Mouse (Mus musculus) hindbrain, embryonic 12.5 days (tissue): ENCODE measurements at regions not wholly inside any gene's neighbourhood (a gene's known extent, or its start where the extent isn't known, plus 50 kb on each side); places are given as distances from the start of the nearest gene placed in this dataset.
A peak's percentile ranks its signal among the peaks of the same experiment; 100 is the strongest.

ENCODE experiments used
- ATAC-seq: fragments of 200-750 bp; cut with Nextera tagmentation; 2 replicates; pipeline ENCODE4 v1.8.0; 2017; ENCODE audit warnings: moderate TSS enrichment; ENCODE audit not compliant: low FRiP score
- H3K27ac ChIP-seq: fragments of 300-500 bp; sonication (generic); 2 replicates; pipeline ENCODE4 v1.5.1; 2016; ENCODE audit warnings: mild to moderate bottlenecking
- H3K27me3 ChIP-seq: fragments of 300-500 bp; sonication (generic); 2 replicates; pipeline ENCODE4 v1.6.1; 2016; ENCODE audit warnings: mild to moderate bottlenecking
- H3K36me3 ChIP-seq: fragments of 300-500 bp; sonication (generic); 2 replicates; pipeline ENCODE4 v1.6.1; 2016; ENCODE audit warnings: mild to moderate bottlenecking
- H3K4me1 ChIP-seq: fragments of 300-500 bp; sonication (generic); 2 replicates; pipeline ENCODE4 v1.6.1; 2016
- H3K4me2 ChIP-seq: fragments of 300-500 bp; sonication (generic); replicated peaks from 2 replicates; pipeline ENCODE4 v1.6.1; 2016; ENCODE audit warnings: mild to moderate bottlenecking
- H3K4me3 ChIP-seq: fragments of 300-500 bp; sonication (generic); 2 replicates; pipeline ENCODE4 v1.5.1; 2016; ENCODE audit warnings: mild to moderate bottlenecking
- H3K9ac ChIP-seq: fragments of 300-500 bp; sonication (generic); 2 replicates; pipeline ENCODE4 v1.6.1; 2016; ENCODE audit warnings: mild to moderate bottlenecking, moderate library complexity
- H3K9me3 ChIP-seq: fragments of 300-500 bp; sonication (generic); replicated peaks from 2 replicates; pipeline ENCODE4 v1.6.1; 2016; ENCODE audit warnings: mild to moderate bottlenecking
- WGBS: fragments of 180-500 bp; shearing (Covaris S2); methylation state at CpG from one replicate; pipeline ENCODE4 v1.1.7; 2016; 5-methylcytosine and 5-hydroxymethylcytosine counted together

GRCm38 (mm10) chr17:83902091-83902490, 54.3 kb upstream of the Haao start:
- H3K4me1 ChIP-seq, result peaks cover 9% of the 10 kb centered on the region; the same call in 1 of the 2 replicates

GRCm38 (mm10) chr17:83899588-83900152, 51.9 kb upstream of the Haao start:
- WGBS, result 80% methylated on average over 7 of the region's 7 CpGs
- Histone ChIP-seq H3K9ac (no peak overlapping the region), H3K27me3 (no peaks in the 10 kb centered on the region), H3K4me2 (no peak overlapping the region), H3K27ac (no peak overlapping the region), H3K36me3 (no peaks in the 10 kb centered on the region), H3K9me3 (no peaks in the 10 kb centered on the region), H3K4me1 (peaks cover 16% of the 10 kb centered on the region; the same call in 1 of the 2 replicates), H3K4me3 (no peak overlapping the region)
- no peak for ATAC-seq

More at GRCm38 (mm10) chr17:83902091-83902490, 54.3 kb upstream of the Haao start:
- no peak overlapping the region for H3K4me2 ChIP-seq
- no peaks in the 10 kb centered on the region for H3K36me3 ChIP-seq
- H3K27me3 ChIP-seq, result no peaks in the 10 kb centered on the region
- H3K9me3 ChIP-seq, result no peaks in the 10 kb centered on the region
- 46% methylated on average over 6 of the region's 6 CpGs for WGBS
- H3K27ac ChIP-seq, result 0 out of 2 replicates have a peak overlapping the region, but pooled peaks have one; percentile 23
- ATAC-seq, result no peak
- H3K9ac ChIP-seq, result no peak overlapping the region
- H3K4me3 ChIP-seq, result no peak overlapping the region

GRCm38 (mm10) chr17:83898531-83898930, 50.8 kb upstream of the Haao start:
- Histone ChIP-seq H3K9ac (no peak overlapping the region), H3K27ac (no peak overlapping the region), H3K4me2 (no peak overlapping the region), H3K4me3 (no peak overlapping the region), H3K27me3 (no peaks in the 10 kb centered on the region), H3K36me3 (no peaks in the 10 kb centered on the region), H3K9me3 (no peaks in the 10 kb centered on the region), H3K4me1 (peaks cover 16% of the 10 kb centered on the region; the same call in 1 of the 2 replicates)
- ATAC-seq, result no peak
- WGBS, result 90% methylated on average over 5 of the region's 5 CpGs
